Mouse (Mus musculus) liver, postnatal 0 days (tissue): ENCODE data around the gene Sdhd.

Experiments used
- CTCF ChIP-seq: sonication (generic); IDR thresholded peaks from 2 replicates; pipeline ENCODE4 v1.5.1; 2016; ENCODE audit warnings: antibody characterized with exemption, low read depth
- EP300 ChIP-seq: IDR thresholded peaks from 2 replicates; pipeline ENCODE4 v1.6.1; 2016; ENCODE audit warnings: antibody characterized with exemption, low read depth, mild to moderate bottlenecking

GRCm38 (mm10) chr9:50616161-50616560 is 12.5 kb upstream of the Sdhd start:
- TF ChIP-seq CTCF (no peak), EP300 (no peak)
